Mouse (Mus musculus) forebrain, embryonic 10.5 days (tissue): ENCODE results near the gene Uqcc1. TPM values are rescaled to one million over a fixed set of nuclear protein-coding genes. Genes with fewer than 3 reads are reported as not detected.
"Not testable (repeated sequence)": the region's sequence is repeated elsewhere in the genome, so short reads cannot be mapped to it uniquely, and the experiment has no call there.

Experiments used
- DNase-seq: peaks from one replicate; pipeline ENCODE4 v3.0.0-alpha.2; 2017; ENCODE audit warnings: low spot score; ENCODE audit errors: extremely low spot score
- H3K27ac ChIP-seq: fragments of 300-500 bp; sonication (generic); 2 replicates; pipeline ENCODE4 v1.5.1; 2016; ENCODE audit warnings: mild to moderate bottlenecking
- H3K27me3 ChIP-seq: fragments of 300-500 bp; sonication (generic); 2 replicates; pipeline ENCODE4 v1.6.1; 2016; ENCODE audit warnings: mild to moderate bottlenecking; ENCODE audit not compliant: poor library complexity, severe bottlenecking
- H3K36me3 ChIP-seq: fragments of 300-500 bp; sonication (generic); replicated peaks from 2 replicates; pipeline ENCODE4 v1.6.1; 2016; ENCODE audit warnings: mild to moderate bottlenecking, moderate library complexity
- H3K4me1 ChIP-seq: fragments of 300-500 bp; sonication (generic); 2 replicates; pipeline ENCODE4 v1.6.1; 2016
- H3K4me3 ChIP-seq: fragments of 300-500 bp; sonication (generic); 2 replicates; pipeline ENCODE4 v1.5.1; 2016; ENCODE audit warnings: mild to moderate bottlenecking, moderate library complexity
- H3K9me3 ChIP-seq: fragments of 300-500 bp; sonication (generic); 2 replicates; pipeline ENCODE4 v1.6.1; 2016; ENCODE audit warnings: mild to moderate bottlenecking, moderate library complexity
- WGBS: fragments of 180-500 bp; shearing (Covaris S2); methylation state at CpG from one replicate; pipeline ENCODE4 v1.1.7; 2016; 5-methylcytosine and 5-hydroxymethylcytosine counted together
- polyA plus RNA-seq: library from polyadenylated mRNA; unstranded; fragments of >200 nt; fragmentation: Nextera tagmentation; extraction: Ambion mirVana; gene quantifications from 2 replicates; pipeline ENCODE4 v1.2.1, GENCODE M21; 2016

The Uqcc1 gene
- polyA plus RNA-seq, 1 experiment from 2014 or later: 78.4 TPM

- DNase-seq: no peak
- Histone ChIP-seq H3K27ac (no peak within 1 kb of the TSS), H3K9me3 (no peaks in the 10 kb centered on the region), H3K27me3 (0 out of 2 replicates have a peak, but pooled peaks cover 4% of the 10 kb centered on the region), H3K4me1 (peaks cover 8% of the 10 kb centered on the region; the same call in 1 of the 2 replicates), H3K4me3 (no peak within 1 kb of the TSS), H3K36me3 (no peaks in the 10 kb centered on the region)
- WGBS: 66% methylated on average over 9 of the region's 9 CpGs
These were observed 95.4 kb downstream of the Uqcc1 start, which contains the start of gene Fam83c for GRCm38 (mm10) chr2:155834732-155835131. TSS of gene Fam83c (minus strand) at chr2:155834854.

- WGBS: 57% methylated on average over 1 of the region's 1 CpGs
- H3K36me3 ChIP-seq, DNase-seq, H3K4me3 ChIP-seq, H3K9me3 ChIP-seq, H3K27me3 ChIP-seq, H3K27ac ChIP-seq: not testable (repeated sequence)
- peaks cover 16% of the 10 kb centered on the region for H3K4me1 ChIP-seq
These were observed 98.0 kb downstream of the Uqcc1 start for GRCm38 (mm10) chr2:155832087-155832486.

GRCm38 (mm10) chr2:155831302-155831701 is 98.8 kb downstream of the Uqcc1 start:
- Histone ChIP-seq H3K9me3 (no peaks in the 10 kb centered on the region), H3K36me3 (no peaks in the 10 kb centered on the region), H3K27me3 (0 out of 2 replicates have a peak, but pooled peaks cover 4% of the 10 kb centered on the region), H3K4me1 (peaks cover 19% of the 10 kb centered on the region), H3K4me3 (no peak overlapping the region), H3K27ac (no peak overlapping the region)
- WGBS: 67% methylated on average over 9 of the region's 9 CpGs
- DNase-seq: no peak

- DNase-seq: no peak
- Histone ChIP-seq H3K36me3 (no peaks in the 10 kb centered on the region), H3K4me1 (peaks cover 21% of the 10 kb centered on the region), H3K27ac (no peak overlapping the region), H3K27me3 (0 out of 2 replicates have a peak, but pooled peaks cover 4% of the 10 kb centered on the region), H3K9me3 (no peaks in the 10 kb centered on the region), H3K4me3 (no peak overlapping the region)
- WGBS: 90% methylated on average over 8 of the region's 8 CpGs
These were observed 99.3 kb downstream of the Uqcc1 start for GRCm38 (mm10) chr2:155830841-155831240.

- WGBS: 5% methylated on average over 27 of the region's 27 CpGs
These were observed 103.3 kb downstream of the Uqcc1 start, which contains the start of gene Eif6 for GRCm38 (mm10) chr2:155826630-155827424. TSS of gene Eif6 (minus strand) at chr2:155826925.

GRCm38 (mm10) chr2:155825904-155826629 is 104.0 kb downstream of the Uqcc1 start:
- Histone ChIP-seq H3K4me1 (peaks cover 22% of the 10 kb centered on the region), H3K4me3 (peak overlapping the region; percentile 72), H3K27me3 (no peaks in the 10 kb centered on the region), H3K36me3 (peaks cover 36% of the 10 kb centered on the region), H3K9me3 (no peaks in the 10 kb centered on the region), H3K27ac (peak overlapping the region; percentile 83)
- no peak for DNase-seq
- WGBS: 3% methylated on average over 52 of the region's 52 CpGs

More at GRCm38 (mm10) chr2:155826630-155827424, 103.3 kb downstream of the Uqcc1 start, which contains the start of gene Eif6:
- peaks cover 30% of the 10 kb centered on the region for H3K36me3 ChIP-seq
- peaks cover 22% of the 10 kb centered on the region for H3K4me1 ChIP-seq
- H3K9me3 ChIP-seq: no peaks in the 10 kb centered on the region
- peak within 1 kb of the TSS; percentile 72 for H3K4me3 ChIP-seq
- no peaks in the 10 kb centered on the region for H3K27me3 ChIP-seq
- peak within 1 kb of the TSS; percentile 83 for H3K27ac ChIP-seq
- DNase-seq: peak; percentile 93

- Histone ChIP-seq H3K27ac (no peak overlapping the region), H3K9me3 (no peaks in the 10 kb centered on the region), H3K4me3 (no peak overlapping the region), H3K4me1 (peaks cover 35% of the 10 kb centered on the region), H3K36me3 (peaks cover 57% of the 10 kb centered on the region), H3K27me3 (no peaks in the 10 kb centered on the region)
- DNase-seq: no peak
- WGBS: 97% methylated on average over 8 of the region's 8 CpGs
These were observed 106.4 kb downstream of the Uqcc1 start for GRCm38 (mm10) chr2:155823722-155824121.

- peaks cover 32% of the 10 kb centered on the region for H3K4me1 ChIP-seq
- no peaks in the 10 kb centered on the region for H3K9me3 ChIP-seq
- WGBS: 93% methylated on average over 5 of the region's 5 CpGs
- no peak for DNase-seq
- H3K27ac ChIP-seq: no peak overlapping the region
- H3K36me3 ChIP-seq: peaks cover 61% of the 10 kb centered on the region
- no peaks in the 10 kb centered on the region for H3K27me3 ChIP-seq
- no peak overlapping the region for H3K4me3 ChIP-seq
These were observed 109.3 kb downstream of the Uqcc1 start for GRCm38 (mm10) chr2:155820779-155821178.

- Histone ChIP-seq H3K4me1 (peaks cover 26% of the 10 kb centered on the region), H3K9me3 (no peaks in the 10 kb centered on the region), H3K27me3 (no peaks in the 10 kb centered on the region), H3K4me3 (peak overlapping the region; percentile 71), H3K27ac (peak overlapping the region; percentile 86), H3K36me3 (peaks cover 56% of the 10 kb centered on the region)
- 73% methylated on average over 6 of the region's 6 CpGs for WGBS
- no peak for DNase-seq
These were observed 110.5 kb downstream of the Uqcc1 start for GRCm38 (mm10) chr2:155819449-155820251.

GRCm38 (mm10) chr2:155819392-155819448 is 110.9 kb downstream of the Uqcc1 start, which contains the start of gene BC029722:
TSS of gene BC029722 (minus strand) at chr2:155819426.
- H3K36me3 ChIP-seq: peaks cover 55% of the 10 kb centered on the region
- H3K27ac ChIP-seq: peak within 1 kb of the TSS; percentile 86
- no peaks in the 10 kb centered on the region for H3K9me3 ChIP-seq
- H3K27me3 ChIP-seq: no peaks in the 10 kb centered on the region
- no peak for DNase-seq
- H3K4me3 ChIP-seq: peak within 1 kb of the TSS; percentile 71
- H3K4me1 ChIP-seq: peaks cover 27% of the 10 kb centered on the region

- Histone ChIP-seq H3K4me1 (peaks cover 27% of the 10 kb centered on the region), H3K4me3 (peak overlapping the region; percentile 71), H3K27ac (peak overlapping the region; percentile 86), H3K9me3 (no peaks in the 10 kb centered on the region), H3K27me3 (no peaks in the 10 kb centered on the region), H3K36me3 (peaks cover 51% of the 10 kb centered on the region)
- WGBS: 4% methylated on average over 37 of the region's 37 CpGs
- peak; percentile 86 for DNase-seq
These were observed 111.3 kb downstream of the Uqcc1 start for GRCm38 (mm10) chr2:155818596-155819391.
